Mouse (Mus musculus) thymus, adult 18-20 months (tissue): ENCODE measurements around the gene Gm8994.

Source experiments
- DNase-seq, 2 experiments: peaks; one replicate each; pipeline ENCODE4 v3.0.0; 2022; ENCODE audit warnings: mixed read lengths in 2 of 2

The Gm8994 gene

DNA sequence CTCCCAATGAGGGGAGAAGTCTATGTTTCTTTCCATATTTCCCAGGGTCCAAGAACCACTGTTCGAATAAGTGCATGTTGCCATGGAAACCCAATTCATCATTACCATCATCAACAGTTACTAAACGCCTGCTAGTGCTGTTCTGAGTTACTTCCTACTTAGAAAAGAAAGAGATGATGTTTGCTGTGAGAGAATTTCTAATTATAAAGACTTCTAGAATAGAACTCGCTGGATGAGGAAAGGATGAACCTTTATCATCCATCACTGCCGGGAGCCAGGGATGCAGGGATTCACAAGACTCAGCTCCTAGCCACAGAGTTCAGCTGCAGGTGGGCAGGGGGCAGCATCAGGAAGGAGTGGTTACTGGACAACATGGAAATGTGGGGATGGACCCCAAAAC is 36.7 kb downstream of the Gm8994 start:
- no peak for DNase-seq

GRCm38 (mm10) chr6:136364430-136365098 is 37.2 kb downstream of the Gm8994 start:
- no peak for DNase-seq

DNA sequence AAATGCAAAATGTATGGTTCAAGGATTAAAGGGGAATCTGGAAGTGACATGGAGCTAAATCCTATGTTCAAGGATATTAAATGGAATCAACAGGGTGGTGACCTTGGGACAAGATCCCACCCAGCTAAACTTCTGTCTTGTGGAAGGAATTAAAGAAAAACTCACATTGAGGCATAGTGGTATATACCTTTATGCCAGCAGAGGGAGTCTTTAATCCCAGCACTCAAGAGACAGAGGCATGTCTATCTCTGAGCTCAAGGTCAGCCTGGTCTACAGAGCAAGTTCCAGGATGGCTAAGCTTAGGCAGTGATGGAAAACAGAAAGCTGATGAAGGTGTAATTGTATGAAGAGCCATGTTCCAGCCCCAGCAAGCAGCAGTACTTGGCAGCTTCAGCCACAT is 48.8 kb downstream of the Gm8994 start:
- no peak for DNase-seq
